Mouse (Mus musculus) bone marrow, adult 2 months (tissue): ENCODE measurements around the gene Gm10959. TPM values are rescaled to one million over a fixed set of nuclear protein-coding genes. Genes with fewer than 3 reads are reported as not detected.
"Not testable (repeated sequence)": the region's sequence is repeated elsewhere in the genome, so short reads cannot be mapped to it uniquely, and the experiment has no call there.

Source experiments
- H3K27ac ChIP-seq: fragments of 200-500 bp; 2 replicates; pipeline ENCODE4 v1.5.1; 2012; ENCODE audit warnings: low read depth, mild to moderate bottlenecking, control low read depth, inconsistent platforms, low read length; ENCODE audit not compliant: control insufficient read depth, poor library complexity, insufficient read depth
- H3K4me1 ChIP-seq: fragments of 200-500 bp; 2 replicates; pipeline ENCODE4 v1.6.1; 2011; ENCODE audit warnings: low read length; ENCODE audit not compliant: control insufficient read depth, insufficient read depth
- H3K4me3 ChIP-seq: fragments of 200-500 bp; replicated peaks from 2 replicates; pipeline ENCODE3; 2011; ENCODE audit warnings: mild to moderate bottlenecking, low read depth, low read length, control low read depth; ENCODE audit not compliant: control insufficient read depth
- CTCF ChIP-seq: fragments of 200-500 bp; IDR thresholded peaks from 2 replicates; pipeline ENCODE4 v1.5.1; 2011; ENCODE audit warnings: low read length, control low read depth; ENCODE audit not compliant: control insufficient read depth, insufficient read depth
- POLR2A ChIP-seq: fragments of 200-500 bp; IDR thresholded peaks from 2 replicates; pipeline ENCODE4 v1.6.1; 2011; ENCODE audit warnings: low read depth, mild to moderate bottlenecking, control low read depth, low read length, borderline replicate concordance; ENCODE audit not compliant: control insufficient read depth
- WGBS: fragments of 180-500 bp; shearing (Covaris S2); methylation state at CpG from one replicate; pipeline ENCODE4 v1.1.7; 2018; 5-methylcytosine and 5-hydroxymethylcytosine counted together
- polyA plus RNA-seq: library from polyadenylated mRNA; stranded (reverse); fragments of >200 nt; gene quantifications from 2 replicates; pipeline ENCODE4 v1.2.4, GENCODE M21; 2011; ENCODE audit warnings: low replicate concordance; ENCODE audit not compliant: missing spikeins, insufficient read depth, insufficient read length

Gm10959 gene
- not detected in 2 replicates for polyA plus RNA-seq

DNA sequence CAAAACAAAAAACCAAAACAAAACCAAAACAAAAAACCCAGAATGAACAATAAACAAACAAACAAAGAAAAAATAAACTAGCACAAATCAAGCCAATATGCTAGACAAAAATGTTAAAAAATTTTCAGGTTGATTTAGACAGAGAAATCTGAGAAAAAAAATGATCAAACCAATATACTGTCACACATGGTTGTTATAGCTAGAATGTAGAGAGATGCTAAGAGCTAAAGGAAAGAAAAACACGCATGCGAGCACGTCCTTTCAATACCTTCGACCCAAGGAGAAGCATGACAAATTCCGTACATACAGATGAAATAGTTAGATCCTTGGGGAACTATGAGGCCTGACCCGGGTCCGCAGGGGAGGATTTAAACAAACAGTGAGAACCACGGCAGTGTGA, at the start of gene Gm10959:
Gene Gm10959 (minus strand): TSS at position 101 of the 400 bp plus-strand sequence.
- TF ChIP-seq CTCF (no peak), POLR2A (no peak)
- Histone ChIP-seq H3K4me3 (no peak within 1 kb of the TSS), H3K27ac (no peak within 1 kb of the TSS), H3K4me1 (no peaks in the 10 kb centered on the region)
- 85% methylated on average over 8 of the region's 8 CpGs for WGBS

DNA sequence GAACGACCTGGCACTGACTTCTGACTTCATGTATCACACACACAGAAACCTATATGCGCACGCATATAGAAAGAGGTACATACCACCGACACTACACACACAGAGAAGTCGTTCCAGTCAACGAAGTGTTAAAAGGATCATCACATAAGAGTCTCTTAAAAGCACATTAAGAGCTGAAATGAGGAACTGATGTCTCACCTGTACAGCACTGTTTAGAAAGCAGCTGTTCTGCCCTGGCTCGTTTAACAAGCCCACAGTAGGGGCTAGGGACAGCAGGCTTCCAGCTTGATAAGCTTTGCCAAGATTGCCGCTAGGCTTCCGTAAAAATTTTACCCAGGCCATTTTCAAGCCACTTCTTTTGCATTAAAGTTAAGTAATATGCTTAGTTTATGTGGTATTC, 49.2 kb upstream of the Gm10959 start:
- Histone ChIP-seq H3K27ac (no peak overlapping the region), H3K4me3 (no peak overlapping the region), H3K4me1 (no peaks in the 10 kb centered on the region)
- WGBS, result 87% methylated on average over 9 of the region's 9 CpGs
- TF ChIP-seq CTCF, result no peak
- TF ChIP-seq POLR2A, result no peak

DNA sequence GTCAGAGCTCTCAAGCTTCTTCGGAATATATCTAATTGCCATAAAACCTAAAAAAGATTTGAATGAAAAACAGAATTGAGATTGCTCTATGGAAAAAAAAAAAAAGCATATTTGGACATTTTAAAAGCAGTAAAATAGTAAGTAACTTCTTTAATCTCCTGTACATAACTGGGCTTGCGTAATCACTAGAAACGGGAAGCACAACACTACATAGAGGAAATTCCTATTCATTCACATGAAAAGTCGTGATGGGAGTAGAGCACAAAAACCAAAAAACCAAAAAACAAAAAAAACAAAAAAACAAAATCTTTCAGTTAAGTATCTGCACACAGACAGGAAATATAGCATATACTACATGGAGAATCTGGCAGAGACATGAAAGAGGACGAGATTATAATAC, 45.1 kb upstream of the Gm10959 start:
- TF ChIP-seq CTCF, result no peak
- no peak for TF ChIP-seq POLR2A
- Histone ChIP-seq H3K4me1 (no peaks in the 10 kb centered on the region), H3K27ac (no peak overlapping the region), H3K4me3 (no peak overlapping the region)
- WGBS, result 37% methylated on average over 5 of the region's 5 CpGs

DNA sequence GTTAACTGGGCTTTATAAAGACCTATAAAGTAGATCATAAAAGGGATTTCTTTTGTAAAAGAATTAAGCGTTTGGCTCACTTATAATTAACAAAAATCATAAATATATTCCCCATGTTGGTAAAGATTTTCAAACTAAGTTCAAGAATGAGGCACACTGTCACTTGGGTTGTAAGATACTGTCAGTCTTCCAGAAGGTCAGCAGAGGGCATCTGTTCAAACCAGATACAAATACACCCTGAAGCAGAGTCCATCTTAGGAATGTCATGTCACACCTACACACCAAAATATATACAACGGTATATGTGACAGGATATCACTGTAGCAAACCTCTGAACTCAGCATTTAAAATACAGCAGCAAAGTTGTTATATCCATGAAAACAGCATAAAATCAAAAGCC, 31.0 kb upstream of the Gm10959 start:
- H3K4me1 ChIP-seq, result no peaks in the 10 kb centered on the region
- H3K27ac ChIP-seq, result no peak overlapping the region
- no peak overlapping the region for H3K4me3 ChIP-seq
- TF ChIP-seq POLR2A, result no peak
- no peak for TF ChIP-seq CTCF
- 90% methylated on average over 2 of the region's 2 CpGs for WGBS

DNA sequence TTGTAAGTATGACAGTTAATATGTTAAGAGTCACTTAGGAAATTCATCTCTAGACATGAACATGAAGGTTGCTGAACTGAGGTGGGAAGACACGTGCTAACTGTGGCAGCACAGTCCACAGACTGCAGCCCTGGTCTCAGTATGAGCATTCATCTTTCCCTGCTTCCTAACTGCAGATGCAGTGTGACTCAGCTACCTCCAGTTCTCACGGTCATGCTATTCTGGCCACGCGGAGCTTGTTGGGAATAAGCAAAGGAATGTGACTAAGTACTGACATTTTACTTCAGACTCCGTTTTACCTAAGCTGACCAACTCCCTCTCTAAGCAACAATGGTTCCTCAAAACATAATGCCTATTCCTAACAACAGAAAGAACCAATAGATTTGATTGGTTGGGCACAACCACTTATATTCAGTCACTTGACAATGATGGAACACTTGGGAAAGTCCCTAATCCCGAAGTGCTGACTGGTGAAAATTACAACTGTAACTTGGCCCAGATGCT, 24.3 kb upstream of the Gm10959 start:
- Histone ChIP-seq H3K27ac (no peak overlapping the region), H3K4me3 (no peak overlapping the region), H3K4me1 (no peaks in the 10 kb centered on the region)
- TF ChIP-seq POLR2A, result no peak
- WGBS, result 70% methylated on average over 6 of the region's 6 CpGs

DNA sequence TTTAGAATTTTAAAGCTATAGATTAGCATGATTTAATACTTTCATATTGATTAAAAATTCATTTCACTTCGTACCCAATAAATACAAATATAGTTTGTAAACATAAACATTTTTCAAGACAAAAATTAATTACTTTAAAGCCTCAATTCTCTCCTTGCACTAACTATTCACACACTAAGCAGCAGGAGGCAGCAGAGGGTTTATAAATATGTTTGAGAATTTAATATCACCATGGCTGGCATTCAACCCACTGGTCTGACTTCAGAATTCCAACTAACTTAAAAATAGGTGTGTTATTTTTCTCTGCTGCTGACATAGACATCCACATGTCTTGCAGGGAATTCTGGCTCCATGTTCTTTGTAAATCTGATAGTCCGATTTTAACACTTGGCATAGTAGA, 20.1 kb upstream of the Gm10959 start:
- no peak overlapping the region for H3K27ac ChIP-seq
- WGBS, result 72% methylated on average over 2 of the region's 2 CpGs
- H3K4me3 ChIP-seq, result no peak overlapping the region
- TF ChIP-seq CTCF (no peak), POLR2A (no peak)
- H3K4me1 ChIP-seq, result no peaks in the 10 kb centered on the region

DNA sequence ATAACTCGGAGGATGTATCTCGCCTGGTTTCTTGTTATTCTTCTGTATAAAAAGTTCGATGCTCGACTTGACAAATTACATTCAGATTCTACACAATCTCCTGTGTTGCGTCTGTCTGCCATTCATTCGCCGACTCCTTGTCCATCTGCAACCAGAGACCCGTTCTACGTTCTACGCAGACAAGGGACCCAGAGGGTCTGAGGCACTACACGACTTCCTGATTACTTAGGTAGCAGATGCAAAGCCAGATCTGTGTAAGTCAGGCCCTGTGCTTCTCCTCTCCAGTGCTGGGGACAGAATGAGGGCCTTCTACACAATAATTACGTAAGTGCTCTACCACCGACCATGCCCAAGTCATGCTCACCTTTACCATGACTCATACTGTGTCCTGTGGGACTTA, 18.0 kb upstream of the Gm10959 start:
- not testable (repeated sequence) for H3K4me3 ChIP-seq, H3K27ac ChIP-seq, H3K4me1 ChIP-seq
- WGBS, result 87% methylated on average over 13 of the region's 13 CpGs

DNA sequence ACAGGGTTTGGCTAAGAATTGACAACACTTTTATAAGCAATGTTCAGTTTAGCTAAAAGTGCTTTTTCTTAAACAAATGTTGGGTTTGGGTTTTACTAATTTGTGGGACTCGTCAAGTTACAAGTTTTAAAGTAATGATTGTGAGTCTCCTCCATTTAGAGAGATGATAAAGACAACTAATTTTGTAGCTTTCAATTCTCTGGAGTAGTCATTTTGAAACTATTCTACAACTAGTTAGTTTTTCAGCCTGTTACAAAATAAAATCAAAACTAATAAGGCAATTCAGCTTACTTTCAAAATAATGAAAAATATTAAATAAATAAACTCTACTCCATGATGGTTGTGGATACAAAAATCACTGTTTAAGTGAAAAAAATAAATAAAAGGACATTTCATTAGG, 13.3 kb upstream of the Gm10959 start:
- Histone ChIP-seq H3K4me1 (no peaks in the 10 kb centered on the region), H3K4me3 (no peak overlapping the region), H3K27ac (no peak overlapping the region)
- WGBS, result 75% methylated on average over 1 of the region's 1 CpGs
- no peak for TF ChIP-seq CTCF
- TF ChIP-seq POLR2A, result no peak

DNA sequence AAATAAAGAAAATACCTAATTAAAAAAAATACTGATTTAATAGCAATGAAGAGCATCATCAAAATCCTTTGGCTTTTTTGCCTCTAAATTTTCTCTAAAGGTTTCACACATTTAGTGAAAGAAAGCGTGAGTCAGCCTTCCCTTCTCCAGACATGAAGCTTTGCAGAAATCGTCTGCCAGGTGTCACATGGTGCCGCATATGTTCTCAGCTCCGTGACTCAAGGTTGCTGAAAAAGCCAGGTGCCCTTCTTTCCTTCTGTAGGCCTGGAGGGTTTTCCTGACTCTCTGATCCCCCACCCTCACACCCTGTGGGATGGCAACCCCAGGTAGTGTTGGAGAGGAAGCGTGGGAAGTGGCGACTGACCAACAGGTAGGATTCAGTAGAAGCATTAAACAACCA, 10.6 kb upstream of the Gm10959 start:
- TF ChIP-seq POLR2A (no peak), CTCF (no peak)
- Histone ChIP-seq H3K4me3 (no peak overlapping the region), H3K27ac (no peak overlapping the region), H3K4me1 (no peaks in the 10 kb centered on the region)
- WGBS, result 88% methylated on average over 6 of the region's 6 CpGs
